Mouse (Mus musculus): ENCODE data around the gene Cbl. TPM values are rescaled to one million over a fixed set of nuclear protein-coding genes. Genes with fewer than 3 reads are reported as not detected.

Gene Cbl
- polyA plus RNA-seq, 1 experiment = 18.6 TPM

DNA sequence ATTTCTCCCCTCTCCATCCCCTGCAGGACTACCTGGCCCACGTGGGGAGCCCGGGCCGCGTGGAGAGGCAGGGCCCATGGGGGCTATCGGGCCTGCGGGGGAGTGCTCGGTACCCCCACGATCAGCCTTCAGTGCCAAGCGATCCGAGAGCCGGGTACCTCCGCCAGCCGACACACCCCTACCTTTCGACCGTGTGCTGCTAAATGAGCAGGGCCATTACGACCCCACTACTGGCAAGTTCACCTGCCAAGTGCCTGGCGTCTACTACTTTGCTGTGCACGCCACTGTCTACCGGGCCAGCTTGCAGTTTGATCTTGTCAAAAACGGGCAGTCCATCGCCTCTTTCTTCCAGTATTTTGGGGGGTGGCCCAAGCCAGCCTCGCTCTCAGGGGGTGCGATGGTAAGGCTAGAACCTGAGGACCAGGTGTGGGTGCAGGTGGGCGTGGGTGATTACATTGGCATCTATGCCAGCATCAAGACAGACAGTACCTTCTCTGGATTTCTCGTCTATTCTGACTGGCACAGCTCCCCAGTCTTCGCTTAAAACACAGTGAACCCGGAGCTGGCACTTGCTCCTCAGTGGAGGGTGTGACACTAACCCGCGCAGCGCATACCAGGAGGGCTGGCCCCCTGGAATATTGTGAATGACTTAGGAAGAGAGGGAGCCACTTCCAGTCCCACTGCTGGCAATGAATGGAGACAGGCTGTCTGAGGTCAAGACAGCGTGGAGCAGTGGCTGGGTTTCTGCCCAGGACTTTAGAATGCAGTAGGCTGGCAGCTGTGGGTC lies 125.4 kb downstream of the Cbl start:
- no peak for DNase-seq (ENCODE audit: extremely low spot score in 1 of 2, low spot score in 1 of 2)

DNA sequence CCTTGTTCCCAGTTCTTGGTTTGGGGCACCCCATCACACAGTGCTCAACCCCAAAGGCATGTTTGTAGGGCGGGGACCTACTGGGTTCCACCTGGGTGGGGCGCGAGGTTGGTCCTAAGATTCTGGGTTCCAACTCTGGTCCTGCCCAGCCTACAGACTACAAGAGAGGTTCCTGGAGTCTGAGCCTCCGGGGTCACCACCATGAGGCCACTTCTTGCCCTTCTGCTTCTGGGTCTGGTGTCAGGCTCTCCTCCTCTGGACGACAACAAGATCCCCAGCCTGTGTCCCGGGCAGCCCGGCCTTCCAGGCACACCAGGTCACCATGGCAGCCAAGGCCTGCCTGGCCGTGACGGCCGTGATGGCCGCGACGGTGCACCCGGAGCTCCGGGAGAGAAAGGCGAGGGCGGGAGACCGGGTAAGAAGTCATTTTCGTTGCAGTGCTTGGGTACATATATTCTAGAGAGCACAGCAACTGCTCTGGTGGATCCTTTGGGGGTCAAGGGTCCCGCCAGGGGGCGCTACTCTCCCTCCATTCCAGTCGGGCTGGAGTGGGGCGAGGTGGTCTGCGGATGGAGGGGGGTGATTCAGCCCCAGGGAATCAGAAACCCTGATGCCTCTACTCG lies 126.2 kb downstream of the Cbl start:
- DNase-seq (ENCODE audit: extremely low spot score in 1 of 2, low spot score in 1 of 2) = no peak

DNA sequence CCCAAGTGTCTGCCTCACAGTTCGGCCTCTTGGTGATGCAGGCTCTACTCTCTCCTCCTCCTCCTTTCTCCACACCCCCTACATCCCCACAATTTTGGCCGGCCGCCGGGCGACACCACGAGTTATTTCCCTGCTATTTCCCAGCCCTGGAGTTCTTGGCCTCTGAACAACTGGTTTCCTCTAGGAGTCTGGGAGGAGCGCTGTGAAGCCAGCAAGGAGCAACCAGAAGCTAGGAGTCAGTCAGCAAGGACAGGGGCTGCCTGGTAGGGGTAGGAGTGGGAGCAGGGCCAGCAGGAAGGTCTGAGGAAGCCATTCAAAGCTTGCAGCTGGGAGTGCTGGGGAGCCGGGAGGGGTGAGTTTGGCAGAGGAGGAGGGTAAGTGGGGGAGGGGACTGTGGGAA lies 126.7 kb downstream of the Cbl start, which contains the start of gene C1qtnf5:
Gene C1qtnf5 (plus strand): TSS at position 136 of the 400 bp plus-strand sequence.
- DNase-seq (ENCODE audit: extremely low spot score in 1 of 2, low spot score in 1 of 2) = peak in 1 of 2 experiments; percentile 79

DNA sequence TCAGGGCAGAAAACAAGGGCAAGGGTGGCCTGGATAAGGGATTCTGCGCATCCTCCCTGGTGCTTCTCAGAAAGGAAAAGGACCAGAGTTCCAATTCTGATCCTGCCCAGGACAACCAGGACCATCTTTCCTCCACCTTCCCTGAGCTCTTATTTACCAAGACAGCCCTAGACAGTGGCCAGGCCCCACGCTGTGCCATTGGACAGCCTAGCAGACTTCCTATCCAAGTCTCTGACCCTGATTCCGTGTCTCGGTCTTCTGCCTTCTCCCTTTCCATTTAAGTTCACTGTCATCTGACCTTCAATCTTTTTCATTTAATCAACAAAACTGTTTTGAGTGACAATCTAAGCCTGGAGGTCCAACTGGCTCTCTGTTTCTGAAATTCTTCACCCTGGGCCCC lies 127.3 kb downstream of the Cbl start:
- no peak for DNase-seq (ENCODE audit: extremely low spot score in 1 of 2, low spot score in 1 of 2)

DNA sequence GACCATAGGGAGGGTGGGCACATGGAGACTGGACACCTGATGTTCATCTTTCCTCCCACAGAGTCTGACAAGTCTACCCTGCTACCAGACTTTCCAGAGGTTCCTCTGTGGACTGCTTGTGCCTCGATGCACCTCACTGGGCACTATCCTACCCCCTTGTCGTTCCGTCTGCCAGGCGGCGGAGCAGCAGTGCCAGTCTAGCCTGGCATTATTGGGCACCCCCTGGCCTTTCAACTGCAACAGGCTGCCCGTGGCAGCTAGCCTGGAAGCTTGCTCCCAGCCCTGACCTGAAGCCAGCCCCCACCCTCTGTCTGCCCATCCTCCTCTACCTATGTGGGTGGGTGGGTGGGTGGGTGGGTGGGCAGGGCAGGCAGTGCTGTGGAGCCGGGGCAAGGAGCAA lies 127.7 kb downstream of the Cbl start:
- no peak for DNase-seq (ENCODE audit: extremely low spot score in 1 of 2, low spot score in 1 of 2)

DNA sequence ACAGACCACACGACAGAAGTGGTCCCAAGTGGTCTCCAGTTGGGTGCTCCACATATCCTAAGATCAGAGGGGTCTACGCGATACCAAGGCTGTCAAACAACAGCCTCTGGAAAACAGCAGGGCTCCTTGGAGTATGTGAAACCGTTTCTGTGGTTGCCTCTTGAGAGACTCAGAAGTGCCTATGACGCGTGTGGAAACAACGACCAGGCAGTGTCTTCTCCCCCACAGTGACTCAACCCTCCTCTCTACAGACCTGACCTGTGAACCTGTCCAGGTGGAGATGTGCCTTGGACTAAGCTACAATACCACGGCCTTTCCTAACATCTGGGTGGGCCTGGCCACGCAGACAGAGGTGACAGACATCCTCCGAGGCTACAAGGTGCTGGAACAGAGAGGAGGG lies 128.1 kb downstream of the Cbl start:
- DNase-seq (ENCODE audit: extremely low spot score in 1 of 2, low spot score in 1 of 2) = no peak

DNA sequence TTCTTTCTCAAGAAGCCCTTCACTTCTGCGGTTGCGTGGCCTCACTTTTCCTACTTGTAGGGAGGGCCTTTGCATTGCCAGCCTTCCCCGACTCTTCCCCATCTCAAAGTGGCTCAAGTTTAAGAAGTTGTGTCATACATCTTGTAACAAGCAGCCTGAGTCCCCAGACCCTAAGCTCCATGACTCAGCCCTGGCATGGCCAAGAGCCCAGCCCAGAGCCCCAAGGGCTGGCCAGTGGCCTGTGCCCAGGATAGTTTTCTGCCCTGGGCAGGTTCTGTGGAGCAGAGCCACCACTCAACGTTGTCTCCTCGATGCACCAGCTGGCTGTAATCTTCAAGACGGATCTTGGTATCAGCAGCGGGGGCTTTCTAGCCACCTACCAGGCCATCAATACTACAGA lies 129.0 kb downstream of the Cbl start:
- DNase-seq (ENCODE audit: extremely low spot score in 1 of 2, low spot score in 1 of 2) = no peak

DNA sequence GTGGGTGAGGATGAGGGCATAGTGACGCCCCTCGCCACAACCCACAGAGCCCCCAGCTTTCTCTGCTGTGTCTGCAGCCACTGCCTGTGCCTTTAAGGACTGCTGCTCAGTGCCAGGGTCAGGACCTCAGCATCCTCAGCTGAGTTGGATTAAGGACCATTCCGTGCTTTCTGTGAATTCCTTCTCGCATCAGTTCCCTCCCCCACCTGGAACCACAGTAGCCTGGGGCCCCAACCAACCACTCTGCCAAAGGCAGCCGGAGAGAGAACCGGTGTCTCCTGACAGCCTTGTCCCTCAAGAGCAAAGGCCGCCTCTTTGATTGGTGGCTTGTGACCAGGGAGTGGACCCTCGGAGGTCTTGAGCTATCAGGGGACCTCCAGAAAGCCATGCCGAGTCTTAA lies 132.4 kb downstream of the Cbl start, which contains the start of gene Mfrp:
Gene Mfrp (plus strand): TSS at position 240 of the 400 bp plus-strand sequence.
- no peak for DNase-seq (ENCODE audit: extremely low spot score in 1 of 2, low spot score in 1 of 2)

DNA sequence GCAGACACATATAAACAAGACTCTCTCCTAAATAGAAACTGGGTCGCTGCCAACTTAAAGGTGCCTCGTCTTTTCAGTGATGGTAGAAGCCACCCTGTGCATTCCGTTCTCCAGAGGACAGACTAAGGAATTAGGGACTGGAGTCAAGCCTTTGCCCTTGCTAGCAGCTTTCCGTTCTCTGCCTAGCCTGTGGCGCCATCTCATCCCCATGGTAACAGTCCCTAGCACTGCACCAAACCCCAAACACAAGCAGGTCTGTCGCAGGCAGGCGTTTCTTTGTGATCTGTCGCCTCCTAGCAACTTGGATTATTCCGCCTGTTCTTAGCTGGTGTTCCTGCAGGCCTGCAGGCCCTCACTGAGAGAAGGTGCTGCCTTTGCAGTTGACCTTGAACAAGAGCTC lies 137.3 kb downstream of the Cbl start:
- DNase-seq (ENCODE audit: extremely low spot score in 1 of 2, low spot score in 1 of 2) = no peak

DNA sequence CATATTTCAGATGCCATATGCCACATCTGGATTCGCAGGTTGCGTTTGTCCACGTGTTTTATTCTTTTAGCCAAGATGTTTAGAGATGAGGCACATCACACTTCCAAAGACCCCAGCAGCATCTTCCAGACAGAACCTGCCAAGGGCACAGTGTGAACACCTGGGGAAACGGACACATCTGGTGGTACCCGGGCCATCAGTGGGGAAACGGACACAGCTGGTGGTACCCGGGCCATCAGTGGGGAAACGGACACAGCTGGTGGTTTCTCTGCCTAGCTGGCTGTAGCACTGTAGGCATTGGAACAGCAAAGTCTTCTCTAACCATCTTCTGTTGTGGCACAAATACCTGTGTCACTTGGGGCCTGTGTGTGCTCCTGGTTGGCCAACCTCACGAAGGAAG lies 138.1 kb downstream of the Cbl start:
- no peak for DNase-seq (ENCODE audit: extremely low spot score in 1 of 2, low spot score in 1 of 2)

DNA sequence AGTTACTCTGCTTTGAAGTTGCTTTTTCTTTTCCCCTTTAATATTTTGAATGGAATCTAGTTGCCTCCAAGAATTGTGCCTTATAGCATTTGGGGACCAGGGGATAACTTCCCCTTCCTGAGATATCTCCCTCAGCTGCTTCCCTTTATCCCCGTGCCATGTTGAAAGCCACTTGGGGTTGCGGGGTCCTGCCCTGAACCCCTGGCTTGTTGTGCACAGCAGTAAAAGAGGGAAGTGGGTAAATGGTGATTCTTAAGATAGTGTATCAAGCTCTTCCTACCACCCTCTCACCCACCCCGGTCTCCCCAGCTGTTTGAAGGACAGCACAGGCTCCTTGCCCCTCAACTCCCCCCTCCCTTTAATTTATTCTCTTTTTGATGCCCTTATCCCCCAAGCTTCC lies 139.1 kb downstream of the Cbl start:
- DNase-seq (ENCODE audit: extremely low spot score in 1 of 2, low spot score in 1 of 2) = no peak

DNA sequence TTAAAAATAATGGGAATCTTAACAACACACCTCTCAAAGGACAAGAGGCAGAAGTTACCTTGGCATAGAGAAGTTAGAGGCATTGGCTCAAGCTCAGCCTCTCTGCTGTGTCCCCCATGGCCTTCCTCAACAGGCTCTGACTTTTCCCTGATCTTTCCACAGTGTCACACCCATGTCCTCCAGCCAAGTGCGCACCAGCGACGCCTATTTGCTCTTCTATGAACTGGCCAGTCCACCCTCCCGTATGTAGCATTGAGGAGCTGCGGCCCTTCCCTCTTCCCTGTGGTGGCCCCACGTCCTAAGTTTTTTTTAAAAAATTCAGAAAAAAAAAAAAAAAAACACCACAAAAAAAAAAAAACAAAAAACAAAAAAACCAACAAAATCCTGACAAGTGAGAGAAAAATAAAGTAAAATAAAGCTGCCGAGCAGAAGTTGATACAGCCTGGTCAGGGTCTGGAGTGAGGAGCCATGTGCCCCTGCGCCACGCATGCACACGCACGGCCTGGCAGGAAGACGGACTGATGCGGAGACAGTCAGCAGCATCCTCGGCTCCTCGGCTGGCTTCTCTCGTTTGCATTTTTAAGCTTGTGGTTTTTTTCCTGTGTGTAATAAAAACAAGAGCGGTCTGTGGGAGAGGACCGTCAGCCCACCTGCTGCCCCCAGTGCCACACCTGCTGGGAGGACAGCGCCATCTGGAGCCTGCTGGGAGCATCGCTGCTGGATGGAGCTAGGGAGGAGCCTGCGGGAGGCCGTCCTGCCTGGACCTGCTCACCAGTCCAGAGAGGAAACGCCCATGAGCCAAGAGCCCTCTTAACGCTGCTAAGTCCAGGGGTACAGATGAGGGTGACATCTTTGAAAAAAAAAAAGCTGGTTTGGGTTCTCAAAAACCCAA lies 140.0 kb downstream of the Cbl start:
- peak; percentile 71 to 91 for DNase-seq (ENCODE audit: extremely low spot score in 1 of 2, low spot score in 1 of 2)

Other genes with a start within 250 kb of the Cbl start
- gene Thy1, start 190.7 kb downstream of the Cbl start, polyA plus RNA-seq (2012; rRNA removed) = 752 and 876 TPM in 2 replicates
- gene Usp2, start 167.0 kb downstream of the Cbl start, polyA plus RNA-seq (2012; rRNA removed) = 40.2 and 44.9 TPM in 2 replicates
- 0.14 and 0.21 TPM in 2 replicates for gene Mfrp, start 132.3 kb downstream of the Cbl start, polyA plus RNA-seq (2012; rRNA removed)
- 31.7 and 39.5 TPM in 2 replicates for gene C1qtnf5, start 126.8 kb downstream of the Cbl start, polyA plus RNA-seq (2012; rRNA removed)
- 0.16 and 0.21 TPM in 2 replicates for gene Gm49380, start 120.5 kb downstream of the Cbl start, polyA plus RNA-seq (2012; rRNA removed)
- 26.9 and 29.0 TPM in 2 replicates for gene Rnf26, start 120.5 kb downstream of the Cbl start, polyA plus RNA-seq (2012; rRNA removed)
- 16.8 and 17.4 TPM in 2 replicates for gene Mcam, start 99.6 kb downstream of the Cbl start, polyA plus RNA-seq (2012; rRNA removed)
- 1.1 TPM in 1 of 2 replicates, not detected in the other for gene Ccdc153, start 6.6 kb upstream of the Cbl start, polyA plus RNA-seq (2012; rRNA removed)
- 0.74 and 0.82 TPM in 2 replicates for gene Pdzd3, start 17.4 kb upstream of the Cbl start, polyA plus RNA-seq (2012; rRNA removed)
- 6.7 and 7.0 TPM in 2 replicates for gene Nlrx1, start 34.5 kb upstream of the Cbl start, polyA plus RNA-seq (2012; rRNA removed)
- 84.5 and 95.1 TPM in 2 replicates for gene Abcg4, start 54.6 kb upstream of the Cbl start, polyA plus RNA-seq (2012; rRNA removed)
- 32.1 and 32.3 TPM in 2 replicates for gene Hinfp, start 71.6 kb upstream of the Cbl start, polyA plus RNA-seq (2012; rRNA removed)
- gene C2cd2l, start 86.2 kb upstream of the Cbl start, polyA plus RNA-seq (2012; rRNA removed) = 201 and 202 TPM in 2 replicates
- 21.1 and 22.9 TPM in 2 replicates for gene Dpagt1, start 92.0 kb upstream of the Cbl start, polyA plus RNA-seq (2012; rRNA removed)
- gene H2afx, start 100.6 kb upstream of the Cbl start, polyA plus RNA-seq (2012; rRNA removed) = 65.4 and 75.0 TPM in 2 replicates
- gene Hmbs, start 110.2 kb upstream of the Cbl start, polyA plus RNA-seq (2012; rRNA removed) = 30.3 and 33.4 TPM in 2 replicates
- 44.1 and 47.2 TPM in 2 replicates for gene Vps11, start 127.6 kb upstream of the Cbl start, polyA plus RNA-seq (2012; rRNA removed)
- 51.3 and 54.5 TPM in 2 replicates for gene Hyou1, start 145.4 kb upstream of the Cbl start, polyA plus RNA-seq (2012; rRNA removed)
- 43.3 and 46.9 TPM in 2 replicates for gene Slc37a4, start 162.8 kb upstream of the Cbl start, polyA plus RNA-seq (2012; rRNA removed)
- 510 and 649 TPM in 2 replicates for gene Rps25, start 173.1 kb upstream of the Cbl start, polyA plus RNA-seq (2012; rRNA removed)
- gene Trappc4, start 173.6 kb upstream of the Cbl start, polyA plus RNA-seq (2012; rRNA removed) = 86.4 and 86.9 TPM in 2 replicates
- 53.1 and 56.2 TPM in 2 replicates for gene Ccdc84, start 184.5 kb upstream of the Cbl start, polyA plus RNA-seq (2012; rRNA removed)
- not detected in 2 replicates for gene Foxr1, start 207.1 kb upstream of the Cbl start, polyA plus RNA-seq (2012; rRNA removed)
- 0.19 TPM in 1 of 2 replicates, not detected in the other for gene Upk2, start 220.9 kb upstream of the Cbl start, polyA plus RNA-seq (2012; rRNA removed)
- gene Bcl9l, start 248.8 kb upstream of the Cbl start, polyA plus RNA-seq (2012; rRNA removed) = 20.1 and 21.7 TPM in 2 replicates